Mouse (Mus musculus): ENCODE measurements around the gene Plcg2.

DNA sequence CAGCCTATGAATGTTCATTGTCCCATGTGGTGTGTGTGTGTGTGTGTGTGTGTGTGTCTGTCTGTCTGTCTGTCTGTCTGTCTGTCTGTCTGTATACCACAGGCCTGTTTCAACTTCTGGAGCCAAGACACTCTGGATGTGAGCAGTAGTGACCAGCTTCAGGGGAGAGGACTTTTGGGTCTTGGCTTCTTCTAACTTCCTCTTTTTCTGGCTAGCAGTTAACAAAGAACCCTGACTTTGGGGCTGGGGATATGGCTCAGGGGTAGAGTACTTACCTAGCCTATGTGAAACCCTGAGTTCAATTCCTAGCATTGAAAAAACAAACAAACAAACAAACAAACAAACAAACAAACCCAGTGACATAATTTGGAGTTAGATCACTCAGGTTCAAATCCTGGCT, 44.9 kb downstream of the Plcg2 start:
- TF ChIP-seq CTCF (conservative IDR thresholded peaks at IDR 0.05; ENCODE audit: insufficient read depth, insufficient read length, low read depth, low read length) (no peak), POLR2A (IDR thresholded peaks at IDR 0.05; ENCODE audit: low read depth, low read length) (no peak)

All from kidney, adult 2 months (tissue).